Mouse (Mus musculus): Measurements from ENCODE around the gene Rfx3.

The Rfx3 gene

DNA sequence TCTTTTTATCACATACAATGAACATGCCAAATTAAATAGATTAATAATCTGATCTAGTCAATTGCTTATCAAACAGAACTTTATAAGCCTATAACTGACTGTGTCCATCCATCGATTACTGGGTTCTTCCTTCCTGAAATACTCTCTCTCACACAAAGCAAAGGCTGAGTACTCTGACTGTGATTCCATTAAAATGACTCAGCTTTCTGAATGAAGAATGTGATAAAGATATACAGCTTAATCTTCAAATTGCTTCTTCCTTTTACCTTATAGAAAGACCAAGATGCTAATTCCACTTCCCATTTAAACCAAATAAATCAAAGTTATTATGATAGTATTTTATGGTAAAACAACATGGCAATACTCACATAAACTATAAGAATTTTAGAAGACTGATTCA is 105.8 kb downstream of the Rfx3 start:
- DNase-seq (ENCODE audit: low spot score): no peak

DNA sequence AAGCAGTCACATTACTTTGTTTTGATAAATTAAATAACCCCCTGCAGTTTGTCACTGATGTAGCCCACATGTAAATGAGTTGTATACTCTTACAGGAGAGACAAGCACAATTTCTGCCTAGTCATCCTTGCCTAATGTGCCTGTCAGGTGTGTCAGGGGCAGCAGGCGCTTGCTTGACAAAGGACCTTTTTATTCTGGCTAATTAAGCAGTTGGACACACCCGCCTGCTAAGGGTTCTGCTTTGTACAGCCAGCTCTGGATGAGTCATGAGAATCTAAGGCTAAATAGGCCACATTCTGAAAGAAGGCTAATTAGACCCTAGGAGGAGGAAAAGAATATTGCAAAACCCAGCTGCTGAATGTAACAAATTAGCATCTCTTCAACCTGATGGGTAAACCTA is 106.3 kb downstream of the Rfx3 start:
- DNase-seq (ENCODE audit: low spot score): no peak

DNA sequence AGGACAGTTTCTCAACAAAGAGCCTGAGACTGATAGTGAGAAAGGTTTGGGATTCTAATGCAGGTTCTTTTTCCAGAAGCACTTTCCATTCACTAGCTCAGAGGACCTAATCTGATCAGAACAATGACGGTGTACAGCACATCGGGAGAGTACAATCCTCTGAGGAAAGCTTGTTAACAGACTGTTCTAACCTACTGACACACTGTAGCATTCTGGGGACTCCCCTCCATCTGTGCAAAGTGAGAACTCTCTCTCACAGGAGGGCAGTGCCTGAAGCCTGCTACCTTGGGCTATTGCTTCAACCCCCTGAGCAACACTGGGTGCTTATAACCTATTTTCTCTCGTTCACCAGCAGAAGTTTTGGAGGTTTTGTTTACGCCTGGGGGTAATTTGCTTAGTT is 106.8 kb downstream of the Rfx3 start:
- no peak for DNase-seq (ENCODE audit: low spot score)

DNA sequence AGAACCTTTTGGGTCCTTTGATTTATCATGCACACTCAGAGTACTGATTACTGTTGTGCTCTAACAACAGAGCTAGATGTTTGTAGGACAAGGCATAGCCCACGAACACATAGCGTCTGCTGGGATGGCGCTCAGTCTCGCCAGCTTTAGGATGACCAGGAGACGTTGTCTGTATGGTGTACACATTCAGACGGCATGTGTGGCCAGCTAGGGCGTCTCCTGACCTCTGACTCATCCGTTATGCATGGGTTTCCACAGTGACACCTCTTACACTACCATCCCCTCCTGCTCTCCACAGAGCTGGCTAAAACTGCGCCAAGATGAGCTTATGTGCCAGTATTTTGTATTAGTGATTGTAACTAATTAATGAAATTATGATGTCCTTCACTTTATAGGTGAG is 108.4 kb downstream of the Rfx3 start:
- no peak for DNase-seq (ENCODE audit: low spot score)

DNA sequence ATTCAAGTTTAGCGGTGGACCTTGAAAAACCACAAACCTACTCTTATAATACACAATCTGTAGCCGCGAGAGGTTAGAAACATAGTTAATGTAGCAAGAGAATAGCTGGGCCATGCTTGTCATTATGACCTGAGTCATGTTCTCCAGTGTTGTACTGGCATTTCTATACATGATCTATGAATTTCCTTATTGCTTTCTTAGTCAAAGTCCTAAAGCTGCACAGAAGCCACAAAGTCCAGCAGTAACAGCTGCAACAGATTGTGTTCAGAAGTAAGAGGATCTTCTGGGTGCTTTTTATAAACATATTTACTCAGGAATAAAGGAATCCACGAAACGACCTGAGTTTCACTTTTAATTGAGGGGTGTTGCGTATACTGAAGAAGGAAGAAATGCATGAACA is 109.3 kb downstream of the Rfx3 start:
- no peak for DNase-seq (ENCODE audit: low spot score)

DNA sequence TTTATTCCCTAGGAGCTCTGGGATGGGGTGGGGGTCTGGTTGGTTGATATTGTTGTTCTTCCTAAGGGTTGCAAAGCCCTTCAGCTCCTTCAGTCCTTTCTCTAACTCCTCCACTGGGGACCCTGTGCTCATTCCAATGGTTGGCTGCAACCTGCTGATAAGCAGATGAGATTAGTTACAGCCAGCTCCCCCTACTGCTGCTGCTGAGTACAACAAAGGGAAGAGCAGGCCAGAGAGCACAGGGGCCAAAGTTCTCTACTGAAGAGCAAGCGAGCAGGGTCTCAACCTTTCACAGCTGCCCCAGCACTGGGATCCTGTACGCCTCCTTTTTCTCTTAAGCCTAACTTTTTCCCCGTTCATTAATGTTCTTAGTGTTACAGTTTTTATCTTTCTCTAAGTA is 126.4 kb downstream of the Rfx3 start:
- no peak for DNase-seq (ENCODE audit: low spot score)

DNA sequence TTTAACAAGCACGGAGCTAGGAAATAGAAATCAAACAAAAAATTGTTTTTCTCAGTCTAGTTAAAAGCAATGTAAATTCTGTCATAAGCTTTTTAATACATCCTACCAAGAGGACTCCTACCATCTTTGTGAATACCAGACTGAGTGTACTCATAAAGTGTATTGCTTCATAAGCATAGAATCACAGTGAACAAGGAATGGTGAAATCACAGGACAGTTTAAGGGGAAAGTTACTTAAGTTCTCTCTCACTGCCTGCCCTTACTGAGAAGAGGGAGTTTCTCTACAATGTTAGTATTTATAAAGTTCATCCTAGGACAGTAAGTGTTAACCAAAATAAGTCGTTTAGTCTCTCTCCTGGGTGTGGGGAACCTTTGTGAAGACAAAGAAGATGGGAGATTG is 133.5 kb downstream of the Rfx3 start:
- no peak for DNase-seq (ENCODE audit: low spot score)

DNA sequence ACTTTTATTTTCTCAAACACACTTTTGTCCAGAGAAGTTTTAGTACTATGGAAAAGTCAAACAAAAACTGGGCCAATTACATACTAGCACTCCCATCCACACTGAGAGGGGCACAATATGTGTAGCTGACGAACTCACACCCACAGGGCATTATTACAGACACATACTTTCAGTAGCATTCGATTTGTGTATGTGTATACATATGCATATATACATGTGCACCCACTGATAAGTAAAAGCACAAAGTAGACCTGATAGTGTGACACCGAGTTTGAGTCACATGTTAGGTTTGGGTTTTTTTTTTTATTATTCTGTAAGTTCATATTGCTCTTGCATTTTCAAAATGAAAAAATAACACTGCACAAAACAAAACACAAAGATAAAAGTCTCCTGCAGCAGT is 140.2 kb downstream of the Rfx3 start:
- no peak for DNase-seq (ENCODE audit: low spot score)

DNA sequence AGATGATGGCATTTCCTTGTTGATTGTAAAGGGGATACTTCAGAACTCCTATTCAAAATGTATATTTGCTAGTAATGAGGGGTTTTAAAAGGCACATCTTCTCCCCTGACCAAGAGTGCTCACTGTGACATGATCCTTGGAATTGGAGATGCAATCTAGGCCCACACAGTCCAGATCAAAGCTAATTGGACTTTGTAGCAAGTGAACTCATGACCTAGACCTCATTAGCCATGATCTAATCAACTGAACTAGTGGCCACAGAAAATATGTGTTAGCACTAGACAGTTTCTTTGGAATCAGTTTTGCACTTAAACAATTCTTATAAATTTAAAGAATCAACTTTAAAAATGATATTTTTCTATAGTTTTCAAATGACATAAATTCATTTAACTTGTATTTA is 151.3 kb downstream of the Rfx3 start:
- no peak for DNase-seq (ENCODE audit: low spot score)

DNA sequence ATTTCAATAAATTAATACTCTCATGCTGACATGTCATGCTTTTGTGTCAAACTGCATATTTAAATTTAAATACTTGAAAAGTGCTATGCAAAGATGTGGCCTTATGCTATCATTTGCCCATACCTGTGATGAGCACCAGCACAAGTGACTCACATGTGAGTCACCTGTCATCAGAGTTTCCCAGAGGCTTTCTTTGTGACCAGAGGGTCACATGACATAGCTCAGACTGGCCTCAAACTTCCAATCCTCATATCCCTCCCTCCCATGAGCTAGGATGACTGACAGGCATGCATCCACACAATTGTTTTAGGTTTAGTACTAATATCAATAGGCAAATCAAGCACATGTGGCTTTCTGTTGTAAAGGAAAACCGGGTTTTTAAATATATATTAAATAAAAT is 162.0 kb downstream of the Rfx3 start:
- DNase-seq (ENCODE audit: low spot score): no peak

DNA sequence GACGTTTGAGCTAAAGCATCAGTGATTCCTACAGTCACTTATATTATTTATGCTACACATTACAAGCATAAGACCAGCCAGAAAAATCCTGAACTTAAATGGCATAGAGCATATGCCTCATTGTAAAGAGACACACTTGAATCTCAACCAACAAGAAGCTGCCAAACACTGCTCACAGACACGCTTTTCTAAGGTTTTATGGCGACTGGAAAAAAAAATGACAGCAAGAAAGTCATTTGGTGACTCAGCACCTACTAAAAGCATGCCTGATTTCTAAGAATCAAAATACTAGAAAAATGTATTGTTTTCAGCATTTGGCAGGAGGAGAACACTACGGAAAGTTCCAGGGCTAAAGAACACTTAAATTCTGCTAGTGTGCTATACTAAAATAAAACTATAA is 163.9 kb downstream of the Rfx3 start:
- no peak for DNase-seq (ENCODE audit: low spot score)

DNA sequence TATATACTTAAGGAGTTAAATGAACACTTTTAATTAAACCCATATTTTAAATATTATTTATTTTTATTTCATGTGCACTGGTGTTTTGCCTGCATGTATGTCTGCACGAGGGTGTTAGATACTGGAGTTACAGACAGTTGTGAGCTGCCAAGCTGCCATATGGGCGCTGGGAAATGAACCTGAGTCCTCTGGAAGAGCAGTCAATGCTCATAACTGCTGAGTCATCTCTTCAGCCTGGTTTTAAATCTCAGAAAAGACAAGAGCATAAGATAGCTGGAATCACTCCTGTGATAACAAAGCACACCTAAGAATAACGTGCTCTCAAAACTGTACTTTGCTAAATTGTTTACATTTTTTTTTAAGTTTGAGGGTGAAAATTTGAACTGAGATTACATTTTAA is 172.3 kb downstream of the Rfx3 start:
- no peak for DNase-seq (ENCODE audit: low spot score)

DNA sequence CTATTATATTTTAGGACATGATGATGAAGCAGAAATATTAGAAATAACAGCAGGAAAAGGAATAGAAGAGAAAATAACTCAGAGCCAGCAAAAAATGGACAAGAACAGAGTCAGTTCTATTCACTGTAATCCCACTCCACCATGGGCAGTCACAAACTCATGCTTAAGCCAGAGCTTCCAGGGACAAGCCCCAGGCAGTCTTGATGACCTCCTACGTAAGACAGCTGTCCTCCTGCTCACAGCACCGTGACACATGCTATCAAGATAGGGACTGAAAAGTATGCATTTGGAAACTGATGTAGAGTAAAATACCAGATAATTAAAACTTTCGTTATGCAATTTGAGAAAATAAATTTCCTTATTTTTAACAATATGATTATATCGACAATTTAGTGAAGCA is 172.9 kb downstream of the Rfx3 start:
- no peak for DNase-seq (ENCODE audit: low spot score)

DNA sequence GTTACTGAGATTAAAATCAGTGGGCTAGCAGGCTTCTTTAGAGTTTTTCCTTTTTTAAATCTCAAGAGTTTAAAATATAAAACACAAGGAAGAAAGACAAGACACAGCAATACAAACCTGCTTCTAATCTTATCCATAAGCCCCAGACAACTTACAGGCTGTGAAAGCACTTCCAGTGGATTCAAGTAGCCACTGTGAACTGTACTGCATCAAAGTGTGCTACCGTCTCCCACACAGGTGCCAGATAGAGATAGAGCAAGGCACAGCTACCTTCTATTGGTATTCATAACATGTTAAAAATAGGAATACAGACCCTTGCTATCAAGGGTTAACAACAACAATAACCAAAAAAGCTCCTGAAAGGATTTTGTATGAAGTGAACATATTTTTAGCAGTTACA is 178.5 kb downstream of the Rfx3 start:
- DNase-seq (ENCODE audit: low spot score): no peak

DNA sequence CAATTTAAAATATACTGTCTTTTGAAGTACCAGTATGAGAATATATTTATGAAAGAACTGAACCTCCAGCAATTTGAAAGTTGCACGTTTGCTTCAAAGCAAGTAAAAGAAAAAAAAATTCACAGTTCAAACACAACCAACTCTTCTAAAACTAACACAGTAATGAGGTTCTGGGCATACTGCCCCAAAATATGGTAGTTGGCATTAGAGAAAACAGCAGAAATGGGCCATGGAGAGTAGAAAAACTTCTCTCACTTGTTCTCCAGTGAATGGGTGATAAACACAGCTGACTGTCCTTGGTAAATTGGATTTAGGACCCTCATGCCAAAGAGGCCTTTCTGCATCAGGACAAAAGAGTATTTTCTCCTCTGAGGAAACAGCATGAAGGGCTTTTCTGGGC is 182.7 kb downstream of the Rfx3 start:
- DNase-seq (ENCODE audit: low spot score): no peak

DNA sequence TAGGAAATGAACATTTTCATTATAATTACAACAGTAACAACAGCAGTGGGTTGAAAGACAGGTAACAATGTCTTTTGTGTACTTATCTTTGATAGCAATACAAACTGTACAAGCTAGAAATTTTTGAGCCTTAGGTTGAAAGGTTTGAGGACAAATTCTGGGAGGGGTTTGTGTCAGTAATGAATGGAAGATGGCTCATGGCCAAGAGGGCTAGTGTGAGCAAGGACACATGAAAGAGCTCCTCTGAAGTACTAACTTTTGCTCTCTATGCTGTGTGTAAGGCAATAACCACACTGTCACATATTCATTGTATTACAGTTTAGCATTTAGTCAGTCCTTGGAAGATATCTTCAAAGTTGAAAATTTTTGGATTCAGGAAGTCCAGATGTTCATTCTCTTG is 193.3 kb downstream of the Rfx3 start:
- DNase-seq (ENCODE audit: low spot score): no peak

DNA sequence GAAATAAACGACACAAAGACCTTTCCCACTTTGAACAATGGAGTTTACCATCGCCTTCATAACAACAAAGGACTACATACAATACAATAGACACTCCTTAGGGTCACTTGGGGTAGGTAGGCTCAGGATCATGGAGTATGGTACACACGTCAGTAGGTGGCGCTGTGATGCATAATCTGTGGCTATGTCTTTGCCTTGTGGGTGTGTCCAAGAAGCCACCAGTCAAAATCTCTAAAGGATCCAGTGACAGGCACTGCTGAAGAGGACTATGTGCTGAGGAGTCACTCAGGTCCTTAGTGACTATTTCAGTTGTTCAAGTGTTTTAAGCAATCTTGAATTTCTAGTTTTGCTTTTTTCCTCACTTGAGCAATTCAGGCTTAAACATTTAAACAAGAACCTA is 230.9 kb downstream of the Rfx3 start:
- DNase-seq (ENCODE audit: low spot score): no peak

DNA sequence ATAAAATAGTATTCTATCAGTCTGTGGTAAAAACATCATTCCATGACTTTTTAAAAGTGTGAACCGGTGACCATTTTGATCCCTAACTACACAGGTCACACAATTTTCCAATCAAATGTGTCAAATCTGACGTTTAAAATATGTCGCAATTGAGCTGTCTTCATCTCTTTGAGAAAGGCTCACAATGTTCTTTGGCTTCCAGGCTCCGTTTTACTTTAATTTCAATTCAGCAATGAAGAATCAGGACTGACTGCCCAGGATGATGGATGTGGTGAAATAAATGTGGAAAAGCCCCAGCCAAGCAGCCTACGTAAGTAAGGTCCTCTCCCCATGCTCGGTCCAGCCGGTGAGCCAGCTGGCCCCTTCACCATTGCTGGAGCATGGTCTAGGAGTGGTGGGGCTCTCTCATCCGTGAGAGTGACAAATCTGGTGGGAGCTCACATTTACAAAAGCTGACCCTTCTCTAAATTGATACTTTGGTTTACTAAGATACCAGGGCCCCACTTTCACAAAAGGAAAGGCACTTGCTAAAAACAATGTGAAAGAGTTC is 240.2 kb downstream of the Rfx3 start:
- DNase-seq (ENCODE audit: low spot score): no peak

DNA sequence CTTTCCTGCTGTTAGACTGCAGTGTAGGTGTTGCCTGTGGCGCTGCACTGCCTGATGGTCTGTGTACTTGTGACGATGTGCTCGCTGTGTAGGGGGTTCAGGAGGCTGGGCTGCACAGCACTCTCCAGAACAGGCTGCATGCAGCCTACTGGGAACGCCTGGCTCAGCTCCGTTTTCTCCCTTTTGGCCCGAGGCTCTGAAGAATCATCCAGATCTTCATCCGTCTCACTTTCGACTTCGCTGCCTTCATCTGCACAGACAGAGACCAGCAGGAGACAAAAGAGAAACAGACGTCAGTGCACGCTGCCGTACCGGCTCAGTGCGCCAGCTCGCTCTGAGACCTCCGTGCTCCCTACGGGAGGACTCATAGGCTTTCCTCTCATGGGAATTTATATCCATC is 242.5 kb downstream of the Rfx3 start:
- DNase-seq (ENCODE audit: low spot score): no peak

DNA sequence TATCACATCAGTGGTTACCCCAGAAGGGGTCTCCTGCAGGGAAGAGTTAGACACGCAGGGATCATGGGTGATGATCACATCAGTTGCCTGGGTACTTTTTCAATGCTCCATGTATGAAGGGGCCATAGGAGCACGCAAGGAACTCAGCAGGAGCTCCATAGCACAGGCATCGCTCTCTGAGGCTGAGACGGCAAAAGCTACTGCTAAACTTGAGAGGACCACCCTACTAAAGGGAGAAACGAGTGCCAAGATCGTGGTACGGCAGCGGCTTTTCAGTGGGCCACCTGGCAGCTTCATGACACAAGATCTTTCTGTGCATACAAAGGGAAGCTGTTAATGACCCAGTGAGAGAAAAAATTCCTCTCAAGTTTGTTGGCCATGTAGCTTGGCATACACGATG is 250.7 kb downstream of the Rfx3 start:
- DNase-seq (ENCODE audit: low spot score): no peak

DNA sequence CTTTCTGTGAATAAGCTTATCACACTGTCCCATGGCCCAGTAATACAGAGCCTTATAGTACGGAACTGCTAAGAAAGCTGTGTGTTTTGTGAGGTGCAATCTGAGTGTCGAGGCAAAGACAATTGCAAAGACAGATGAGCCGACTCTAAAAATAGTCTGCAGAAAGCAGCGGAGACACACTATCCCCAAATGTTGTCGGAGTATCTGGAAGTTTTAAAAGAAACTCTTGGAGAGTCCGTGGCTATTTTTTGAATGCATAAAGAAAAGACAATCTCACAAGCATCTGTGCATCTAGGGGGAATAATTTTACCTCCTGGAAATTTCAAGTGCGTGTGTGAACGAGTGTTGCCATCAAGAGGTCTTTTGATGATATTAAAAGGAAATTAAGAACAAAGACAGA is 251.6 kb downstream of the Rfx3 start:
- DNase-seq (ENCODE audit: low spot score): no peak

DNA sequence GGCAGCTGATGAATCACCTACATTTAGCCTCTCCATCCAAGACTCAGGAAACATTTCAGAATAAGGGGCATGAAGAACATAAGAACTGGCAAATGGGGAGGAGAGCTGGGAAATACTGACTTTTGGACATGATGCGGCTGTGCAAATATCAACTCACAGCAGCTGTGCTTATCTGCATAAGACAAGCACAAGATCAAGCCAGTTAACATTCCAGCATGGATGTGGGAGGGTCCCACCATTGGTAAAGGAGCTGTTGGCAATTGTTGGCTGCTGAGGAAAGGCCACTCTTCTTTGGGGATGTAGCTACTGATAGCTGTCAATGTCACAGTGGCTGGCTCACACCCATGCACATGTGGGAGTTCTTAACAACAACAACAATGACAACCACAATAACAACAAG is 263.7 kb downstream of the Rfx3 start:
- DNase-seq (ENCODE audit: low spot score): no peak

DNA sequence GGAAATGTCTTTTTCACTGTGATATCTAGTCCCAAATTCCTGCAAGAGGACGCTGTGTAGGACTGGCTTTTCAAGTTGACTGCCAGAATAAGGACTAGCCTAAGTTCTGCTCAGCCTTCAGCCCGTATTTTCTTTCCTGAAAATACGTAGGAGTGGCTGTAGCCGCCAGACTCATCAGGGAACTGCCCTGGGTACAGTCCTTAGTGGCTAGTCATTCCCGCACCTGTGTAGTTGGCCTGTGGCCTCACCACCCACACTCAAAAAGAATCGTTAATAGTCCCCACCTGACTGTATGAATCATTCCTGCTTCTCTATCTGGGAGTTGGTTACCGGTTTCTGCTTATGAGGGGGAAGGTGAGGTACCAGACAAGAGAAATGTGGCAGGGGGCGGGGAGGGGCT is 272.1 kb downstream of the Rfx3 start:
- no peak for DNase-seq (ENCODE audit: low spot score)

DNA sequence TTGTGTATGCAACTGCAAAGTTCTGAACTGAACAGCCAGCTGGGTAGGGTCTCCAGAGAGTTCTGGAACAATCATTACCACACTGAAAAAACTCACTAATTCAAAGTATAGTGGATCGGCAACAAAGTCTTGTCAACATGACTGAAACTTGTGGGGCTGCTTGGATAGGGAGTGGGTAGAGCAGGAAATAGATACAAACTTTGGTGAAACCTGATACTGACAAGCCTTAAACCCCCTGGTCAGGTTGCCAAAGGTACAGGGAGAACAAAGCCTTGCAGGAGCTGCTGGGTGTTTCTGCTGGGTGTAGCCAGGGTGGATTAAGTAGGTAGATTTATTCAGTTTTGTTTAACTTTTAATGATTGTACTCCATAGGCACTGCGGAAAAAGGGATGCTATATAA is 274.4 kb downstream of the Rfx3 start:
- no peak for DNase-seq (ENCODE audit: low spot score)

DNA sequence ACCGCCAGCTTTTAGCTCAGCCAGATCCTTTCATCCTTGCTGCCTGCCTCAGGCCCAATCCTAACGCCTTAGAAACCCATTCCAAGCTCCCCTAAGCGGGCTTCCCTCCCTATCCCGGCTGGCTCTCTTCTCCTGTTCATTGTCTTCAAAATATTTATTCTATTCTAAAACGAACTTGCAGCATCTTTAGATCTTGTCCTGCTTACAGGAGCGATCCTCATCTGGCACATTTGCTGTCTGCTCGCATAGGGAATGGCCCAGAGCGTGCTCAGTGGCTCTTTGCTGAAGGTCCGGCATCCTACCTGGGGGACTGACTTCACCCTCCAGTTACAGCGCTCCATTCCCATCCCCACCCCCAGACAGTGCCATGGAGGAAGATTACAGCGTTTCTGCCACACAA is 292.0 kb downstream of the Rfx3 start:
- no peak for DNase-seq (ENCODE audit: low spot score)
